Mouse (Mus musculus) megakaryocyte progenitor cell, adult 5-6 weeks (primary cell): Measurements from ENCODE around the gene Serac1. TPM values are rescaled to one million over a fixed set of nuclear protein-coding genes. Genes with fewer than 3 reads are reported as not detected.

Source experiments
- ATAC-seq: replicated peaks from 2 replicates; pipeline ENCODE4 v1.8.0; 2016; ENCODE audit warnings: mild to moderate bottlenecking, moderate TSS enrichment, inconsistent platforms; ENCODE audit not compliant: poor library complexity
- total RNA-seq, 2 experiments: library from RNA; stranded (forward) in 1 of 2; stranded (reverse) in 1 of 2; fragments of 157-497, 149-512 nt in 1 of 2; fragments of 200-1000 nt in 1 of 2; gene quantifications; 2 replicates each; pipeline versions ENCODE4 v1.2.3 to v1.2.4; 2015 to 2017

The Serac1 gene
- total RNA-seq (2015) (2.2 and 2.5 TPM in 2 replicates), total RNA-seq (2017) (4.7 and 5.4 TPM in 2 replicates)

GRCm38 (mm10) chr17:6079287-6080122 is at the start of gene Serac1, which contains the start of gene Gtf2h5:
Gene Serac1, minus strand, starts transcription at chr17:6079741.
Gene Gtf2h5, plus strand, starts transcription at chr17:6079786.
- ATAC-seq, result peak; percentile 93

- no peak for ATAC-seq
Measured at GRCm38 (mm10) chr17:6128039-6128438, 48.5 kb upstream of the Serac1 start.

- ATAC-seq, result no peak
Measured at GRCm38 (mm10) chr17:6125441-6125840, 45.9 kb upstream of the Serac1 start.

GRCm38 (mm10) chr17:6123776-6124175 is 44.2 kb upstream of the Serac1 start:
- ATAC-seq, result no peak

GRCm38 (mm10) chr17:6118861-6119260 is 39.3 kb upstream of the Serac1 start:
- ATAC-seq, result no peak

- no peak for ATAC-seq
Measured at GRCm38 (mm10) chr17:6117917-6118316, 38.4 kb upstream of the Serac1 start.

GRCm38 (mm10) chr17:6117148-6117725 is 37.7 kb upstream of the Serac1 start:
- no peak for ATAC-seq

GRCm38 (mm10) chr17:6115085-6115484 is 35.5 kb upstream of the Serac1 start:
- ATAC-seq, result no peak

GRCm38 (mm10) chr17:6113653-6114052 is 34.1 kb upstream of the Serac1 start:
- no peak for ATAC-seq

GRCm38 (mm10) chr17:6110956-6111355 is 31.4 kb upstream of the Serac1 start:
- no peak for ATAC-seq

GRCm38 (mm10) chr17:6108175-6108574 is 28.6 kb upstream of the Serac1 start:
- no peak for ATAC-seq

GRCm38 (mm10) chr17:6107015-6107601 is 27.6 kb upstream of the Serac1 start:
- ATAC-seq, result peak; percentile 40; the same call in 1 of the 2 replicates

- peak; percentile 90 for ATAC-seq
Measured at GRCm38 (mm10) chr17:6106361-6107014, 26.9 kb upstream of the Serac1 start, which contains the start of gene Tulp4. Gene Tulp4, plus strand, starts transcription at chr17:6106437.

GRCm38 (mm10) chr17:6103566-6103965 is 24.0 kb upstream of the Serac1 start:
- ATAC-seq, result no peak

GRCm38 (mm10) chr17:6102287-6102686 is 22.7 kb upstream of the Serac1 start:
- no peak for ATAC-seq

GRCm38 (mm10) chr17:6097884-6098283 is 18.3 kb upstream of the Serac1 start:
- ATAC-seq, result peak; percentile 90

GRCm38 (mm10) chr17:6095579-6095978 is 16.0 kb upstream of the Serac1 start:
- ATAC-seq, result 0 out of 2 replicates have a peak, but pooled peaks have one; percentile 34

- no peak for ATAC-seq
Measured at GRCm38 (mm10) chr17:6091604-6092003, 12.1 kb upstream of the Serac1 start.

GRCm38 (mm10) chr17:6083323-6083890 is 3.9 kb upstream of the Serac1 start:
- ATAC-seq, result no peak

- no peak for ATAC-seq
Measured at GRCm38 (mm10) chr17:6073405-6073804, 6.1 kb downstream of the Serac1 start.

- ATAC-seq, result no peak
Measured at GRCm38 (mm10) chr17:6069866-6070265, 9.7 kb downstream of the Serac1 start.
